Mouse (Mus musculus) cerebellum, adult 8-10 months (tissue): ENCODE data around the gene Cdk10.
"Not testable (repeated sequence)": the region's sequence is repeated elsewhere in the genome, so short reads cannot be mapped to it uniquely, and the experiment has no call there.

ENCODE experiments used
- DNase-seq: peaks from one replicate; pipeline ENCODE4 v3.0.0; 2022

Gene Cdk10

DNA sequence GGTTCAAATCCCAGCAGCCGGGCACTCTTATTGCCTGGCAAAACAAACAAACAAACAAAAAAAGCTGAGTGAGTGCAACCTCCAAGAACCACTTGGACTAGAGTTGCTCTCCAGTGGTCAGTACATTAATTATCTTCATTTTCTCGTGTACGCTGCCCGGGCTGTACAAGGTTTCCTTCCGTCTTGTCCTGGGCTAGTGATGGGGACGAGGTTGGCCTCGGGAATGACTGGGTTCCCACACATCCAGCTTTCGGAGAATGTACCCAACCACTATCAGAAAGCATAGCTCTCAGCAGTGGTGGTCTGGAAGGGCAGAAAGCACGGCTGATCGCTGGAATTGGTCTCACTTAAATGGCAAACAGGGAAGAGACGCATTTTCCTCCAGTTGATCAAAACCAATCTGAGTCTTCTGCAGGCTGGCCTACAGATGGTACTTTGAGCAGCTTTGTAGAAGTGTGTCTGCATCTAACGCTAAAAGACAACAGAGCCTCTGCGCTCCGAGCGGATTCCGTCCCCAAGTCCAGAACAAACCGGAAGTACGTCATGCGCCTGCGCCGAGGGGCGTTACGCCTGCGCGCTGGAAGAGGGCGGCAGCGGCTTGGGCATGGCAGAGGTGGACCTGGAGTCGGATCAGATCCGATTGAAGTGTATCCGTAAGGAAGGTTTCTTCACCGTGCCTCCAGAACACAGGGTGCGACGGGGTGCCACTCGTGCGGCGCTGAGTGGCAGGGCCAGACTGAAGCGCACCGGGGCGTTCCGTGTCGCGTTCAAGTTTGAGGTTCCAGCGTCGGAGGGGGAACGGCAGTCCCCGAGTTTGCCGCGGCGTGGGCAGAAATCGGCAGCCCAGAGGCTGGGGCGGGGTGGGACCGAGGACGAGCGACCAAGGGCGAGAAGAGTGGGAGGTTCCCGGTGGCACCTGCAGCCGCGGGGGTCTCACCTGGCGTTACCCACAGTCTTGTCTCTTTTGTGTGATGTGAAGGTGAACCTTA lies at the start of gene Cdk10:
Cdk10 (plus strand) TSS at position 565 of the 989 bp plus-strand sequence.
- peak; percentile 90 for DNase-seq

DNA sequence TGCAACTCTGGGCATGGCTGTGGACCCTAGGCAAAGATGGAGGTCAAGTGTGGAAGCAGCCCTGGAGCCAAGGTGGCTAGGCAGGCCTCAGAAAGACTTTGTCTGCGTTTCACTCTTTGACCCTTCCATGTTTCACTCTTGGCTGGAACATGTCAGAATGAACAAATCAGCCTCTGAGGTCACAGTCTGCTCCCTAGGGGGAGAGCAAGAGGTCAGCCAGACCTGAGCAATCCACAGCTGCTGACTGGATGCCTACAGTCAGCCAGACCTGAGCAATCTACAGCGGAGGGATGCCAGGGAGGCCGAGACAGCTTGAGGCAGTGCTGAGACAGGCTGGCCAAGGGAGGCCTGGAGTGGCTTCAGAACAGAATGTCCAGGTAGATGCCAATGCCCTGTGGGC lies 43.3 kb upstream of the Cdk10 start:
- no peak for DNase-seq

DNA sequence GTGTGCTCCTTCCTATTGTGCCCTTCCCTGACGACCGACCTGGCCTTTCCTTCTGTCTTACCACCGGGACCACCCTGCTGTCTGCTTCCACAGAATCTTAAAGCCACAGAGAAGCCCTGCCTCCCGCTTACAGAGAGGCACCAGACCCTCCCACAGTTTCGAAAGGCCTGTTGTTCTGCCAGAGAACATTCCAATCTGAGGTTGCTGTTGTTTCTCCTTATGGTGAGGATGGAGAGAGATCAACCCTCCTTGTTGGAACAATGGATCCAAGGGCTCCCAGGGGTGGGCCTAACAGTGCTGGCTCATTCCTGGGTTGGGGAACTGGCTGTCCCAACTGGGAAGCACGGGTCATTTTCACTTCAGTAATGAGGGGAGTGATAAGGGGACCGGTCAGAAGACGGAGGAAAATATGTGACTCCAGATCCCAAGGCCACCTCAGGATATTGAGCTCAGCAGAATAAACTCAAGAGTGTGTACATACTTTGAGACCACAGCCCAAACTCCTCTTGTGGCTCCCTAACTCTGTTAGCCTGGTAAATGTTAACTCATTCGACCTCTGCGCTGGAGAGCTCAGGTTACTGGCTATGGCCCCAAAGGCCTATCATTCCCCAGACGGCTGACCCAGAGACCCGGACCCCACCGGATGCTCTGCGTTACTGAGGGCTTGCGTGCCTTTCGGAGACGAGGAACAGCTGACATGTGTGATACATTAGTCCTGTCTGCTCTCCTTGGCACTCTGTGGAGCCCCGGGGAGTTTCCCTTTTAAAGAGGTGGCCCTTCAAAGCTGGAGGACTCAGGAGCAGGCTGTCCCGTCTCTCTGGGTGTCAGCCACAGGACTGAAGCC lies 38.9 kb upstream of the Cdk10 start, which contains the start of gene Dpep1:
Dpep1 (plus strand) TSS at position 677 of the 844 bp plus-strand sequence.
- DNase-seq = no peak

DNA sequence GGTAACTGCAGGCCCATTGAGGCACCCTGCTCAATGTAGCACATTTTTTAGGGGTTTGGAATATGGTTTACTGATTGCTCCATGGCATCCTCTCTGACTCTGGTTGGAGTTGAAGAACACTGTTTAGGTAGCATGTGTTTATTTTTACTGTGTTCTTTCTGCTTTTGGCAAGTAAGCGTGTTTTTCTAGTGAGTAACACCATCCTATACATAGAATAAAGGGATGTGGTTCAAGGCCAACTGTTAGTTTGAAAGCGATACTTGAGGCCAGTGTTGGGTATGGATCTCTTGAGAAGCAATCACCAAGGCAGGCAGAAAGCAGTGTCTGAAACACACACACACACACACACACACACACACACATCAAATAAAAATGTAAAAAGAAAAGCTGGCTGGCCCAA lies 36.6 kb upstream of the Cdk10 start:
- DNase-seq = no peak

DNA sequence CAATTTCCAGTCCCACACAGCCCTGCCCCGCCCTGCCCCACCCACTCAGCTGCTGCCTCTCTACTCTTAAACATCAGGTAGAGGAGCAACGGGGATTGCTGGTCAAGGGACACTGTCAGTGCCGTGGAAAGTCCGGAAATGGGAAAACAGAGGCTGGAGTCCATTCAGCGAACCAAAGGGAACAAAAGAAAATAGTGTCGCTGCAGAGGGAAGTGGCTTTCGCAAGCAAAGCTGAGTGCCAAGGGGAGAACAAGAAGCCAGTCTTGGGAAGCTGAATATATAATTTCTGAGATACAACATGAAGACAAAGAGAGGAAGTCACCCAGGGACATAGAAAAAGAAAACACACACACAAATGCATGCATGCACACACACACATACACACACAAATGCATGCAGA lies 35.8 kb upstream of the Cdk10 start:
- DNase-seq = no peak

DNA sequence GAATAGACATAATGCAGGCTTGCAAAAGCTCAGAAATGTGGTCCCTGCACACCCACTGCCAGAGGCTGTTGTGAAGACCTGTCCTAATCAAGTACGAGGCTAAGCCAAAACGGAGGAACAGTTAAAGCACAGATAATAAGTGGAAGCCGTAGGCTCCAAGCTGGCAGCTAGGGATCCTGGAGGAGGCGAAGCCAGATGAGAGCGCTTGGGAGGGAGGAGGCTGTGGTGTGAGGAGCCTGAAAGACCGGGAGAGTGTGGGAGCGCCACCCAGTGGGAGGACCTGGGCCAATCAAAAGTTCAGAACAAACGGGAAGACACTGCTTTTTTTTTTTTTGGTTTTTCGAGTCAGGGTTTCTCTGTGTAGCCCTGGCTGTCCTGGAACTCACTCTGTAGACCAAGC lies 34.0 kb upstream of the Cdk10 start:
- peak; percentile 37 for DNase-seq

DNA sequence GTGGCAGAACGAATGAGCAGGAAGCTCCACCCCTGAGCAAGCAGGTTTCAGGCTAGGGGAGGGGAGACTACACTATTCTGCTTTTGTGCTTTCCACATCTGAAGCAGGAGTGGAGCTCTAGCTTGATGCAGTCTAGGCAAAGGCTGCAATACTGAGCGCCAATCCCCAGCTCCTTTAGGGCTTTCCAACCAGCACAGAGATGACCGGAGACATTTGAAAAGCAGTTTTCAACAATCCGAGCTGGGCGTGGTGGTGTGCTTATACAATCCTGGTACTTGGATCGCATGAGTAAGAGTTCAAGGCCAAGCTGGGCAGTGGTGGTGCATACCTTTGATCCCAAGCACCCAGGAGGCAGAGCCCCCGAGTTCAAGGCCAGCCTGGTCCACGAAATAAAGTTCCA lies 32.7 kb upstream of the Cdk10 start:
- DNase-seq = no peak

DNA sequence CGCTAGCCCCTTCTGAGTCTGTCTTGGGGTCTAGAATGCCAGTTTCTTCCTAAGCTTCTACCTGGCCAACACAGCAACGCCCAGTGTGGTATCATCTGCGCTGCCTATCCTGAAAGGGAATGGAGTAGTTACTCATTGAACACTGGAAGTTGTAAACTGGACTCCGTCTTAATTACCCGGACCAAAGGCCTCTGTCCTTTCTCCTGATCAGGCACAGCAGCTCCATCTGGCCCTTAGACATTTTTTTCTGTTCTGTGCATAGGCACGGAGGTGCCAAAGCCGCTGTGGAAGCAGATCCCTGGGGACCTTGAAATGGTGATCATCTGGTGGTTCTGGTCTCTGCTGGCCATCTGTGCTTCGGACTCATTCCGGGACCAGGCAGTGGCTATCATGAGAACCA lies 30.9 kb upstream of the Cdk10 start:
- DNase-seq = no peak

DNA sequence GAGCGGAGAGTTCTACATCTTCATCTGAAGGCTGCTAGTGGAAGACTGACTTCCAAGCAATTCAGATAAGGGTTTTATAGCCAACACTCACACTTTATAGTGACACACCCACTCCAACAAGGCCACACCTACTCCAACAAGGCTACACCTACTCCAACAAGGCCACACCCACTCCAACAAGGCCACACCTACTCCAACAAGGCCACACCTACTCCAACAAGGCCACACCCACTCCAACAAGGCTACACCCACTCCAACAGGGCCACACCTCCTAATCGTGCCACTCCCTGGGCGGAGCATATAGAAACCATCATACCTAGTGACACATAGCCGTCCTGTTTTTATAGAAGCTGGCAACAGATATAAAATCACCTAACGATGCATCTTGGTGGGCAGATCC lies 27.6 kb upstream of the Cdk10 start:
- not testable (repeated sequence) for DNase-seq

DNA sequence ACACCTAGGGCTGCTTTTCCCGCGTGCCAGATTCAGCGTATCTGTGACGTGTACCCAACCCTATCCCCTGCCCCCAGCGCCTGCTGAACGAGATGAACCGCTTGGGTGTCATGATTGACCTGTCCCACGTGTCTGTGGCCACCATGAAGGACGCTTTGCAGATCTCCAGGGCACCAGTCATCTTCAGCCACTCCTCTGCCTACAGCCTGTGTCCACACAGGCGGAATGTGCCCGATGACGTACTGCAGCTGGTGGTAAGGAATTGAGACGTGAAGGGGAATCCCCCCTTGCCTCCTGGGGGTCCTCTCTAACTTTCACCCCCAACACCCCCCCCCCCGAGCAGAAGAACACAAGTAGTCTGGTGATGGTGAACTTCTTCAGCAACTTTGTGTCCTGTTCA lies 24.8 kb upstream of the Cdk10 start:
- no peak for DNase-seq

DNA sequence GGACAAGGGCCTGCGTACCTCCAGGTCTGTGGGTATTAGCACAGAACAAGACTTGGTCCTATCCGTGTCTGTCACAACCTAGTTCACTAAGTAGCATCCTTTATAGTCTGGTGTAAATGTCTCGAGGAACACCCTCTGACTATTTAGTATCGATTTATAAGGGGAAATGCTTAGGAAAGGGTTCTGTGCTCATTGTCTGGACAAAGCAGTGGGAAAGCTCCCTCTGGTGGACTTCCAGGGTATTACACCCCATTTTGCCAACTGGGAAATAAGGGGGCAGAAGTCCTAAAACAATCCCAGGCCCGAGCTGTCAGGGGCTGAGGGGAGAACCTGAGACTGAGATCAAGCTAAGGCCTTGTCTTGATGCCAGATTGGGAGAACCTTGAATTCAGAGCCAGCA lies 22.4 kb upstream of the Cdk10 start:
- DNase-seq = peak; percentile 68

DNA sequence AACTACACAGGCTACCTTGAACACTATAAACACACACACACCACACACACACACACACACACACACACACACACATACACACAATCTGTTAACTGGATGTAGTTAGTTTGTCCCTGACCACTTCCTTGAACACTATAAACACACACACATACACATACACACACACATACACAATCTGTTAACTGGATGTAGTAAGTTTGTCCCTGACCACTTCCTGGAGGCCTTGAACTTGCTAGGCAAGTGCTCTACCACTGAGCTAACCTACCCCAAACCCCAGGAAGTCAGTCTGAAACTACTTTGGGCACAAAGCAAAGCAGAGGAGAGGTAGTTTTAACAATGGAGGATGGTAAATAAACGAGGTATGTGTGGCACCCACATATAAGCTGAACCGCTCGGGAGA lies 21.1 kb upstream of the Cdk10 start:
- no peak for DNase-seq

DNA sequence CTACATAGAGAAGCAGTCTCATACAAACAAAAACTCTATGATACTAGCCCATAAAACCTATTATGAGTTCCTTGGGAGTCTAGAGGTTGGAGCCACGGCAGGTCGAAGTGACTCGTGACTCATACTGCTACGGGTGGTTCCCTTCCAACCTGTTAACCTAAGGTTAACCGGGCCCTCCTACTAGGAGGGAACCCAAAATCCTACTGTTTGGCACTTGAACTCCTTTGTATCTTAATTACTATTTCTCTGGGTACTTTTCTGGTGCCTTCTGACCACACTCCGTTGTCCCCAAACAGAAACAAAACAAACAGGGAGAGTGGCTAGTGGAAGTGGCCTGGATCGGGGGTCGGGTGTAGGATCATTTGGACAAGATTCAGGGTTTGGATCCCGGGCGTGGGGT lies 12.8 kb upstream of the Cdk10 start:
- DNase-seq = no peak

DNA sequence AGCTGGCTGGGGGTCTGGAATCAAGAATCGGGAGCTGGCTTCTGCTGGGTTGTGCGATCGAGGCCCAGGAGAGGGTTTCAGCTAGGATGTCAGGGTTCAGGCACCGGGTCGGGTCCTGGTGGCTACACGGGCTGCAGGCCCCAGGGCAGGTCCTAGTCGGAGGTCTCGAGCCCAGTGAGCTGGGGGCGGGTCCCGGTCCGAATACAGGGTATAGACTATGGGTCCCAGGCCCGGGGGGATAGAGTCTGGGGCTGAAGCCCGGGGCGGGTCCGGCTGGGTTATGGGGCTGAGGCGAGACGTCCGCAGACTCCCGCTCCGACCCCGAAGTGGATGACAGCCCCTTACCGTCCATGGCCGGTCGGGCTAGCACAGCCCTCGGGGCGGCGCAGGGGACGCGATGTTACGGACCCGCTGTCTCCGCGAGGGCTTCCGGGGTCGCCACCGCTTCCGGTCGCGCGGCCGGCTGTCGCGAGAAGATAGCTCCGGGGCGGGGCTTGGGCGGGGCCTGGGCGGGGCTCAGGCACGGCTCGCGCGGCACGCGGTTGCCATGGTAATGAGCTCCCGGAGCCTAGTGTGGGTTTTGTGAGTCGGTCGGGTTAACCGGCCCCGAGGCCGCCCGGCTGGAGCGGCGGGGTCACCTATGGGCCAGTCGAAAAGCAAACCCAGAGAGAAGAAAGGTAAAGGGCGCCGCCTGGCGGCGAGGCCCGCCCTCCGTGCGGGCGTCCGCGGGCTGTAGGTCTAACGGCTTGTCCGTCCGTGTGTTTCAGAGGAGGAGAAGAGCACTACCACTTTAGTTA lies 12.1 kb upstream of the Cdk10 start, which contains the start of the genes Chmp1a and Spata33:
Chmp1a (minus strand) TSS at position 443 of the 797 bp plus-strand sequence.
Spata33 (plus strand) TSS at position 512 of the 797 bp plus-strand sequence.
- peak; percentile 83 for DNase-seq

DNA sequence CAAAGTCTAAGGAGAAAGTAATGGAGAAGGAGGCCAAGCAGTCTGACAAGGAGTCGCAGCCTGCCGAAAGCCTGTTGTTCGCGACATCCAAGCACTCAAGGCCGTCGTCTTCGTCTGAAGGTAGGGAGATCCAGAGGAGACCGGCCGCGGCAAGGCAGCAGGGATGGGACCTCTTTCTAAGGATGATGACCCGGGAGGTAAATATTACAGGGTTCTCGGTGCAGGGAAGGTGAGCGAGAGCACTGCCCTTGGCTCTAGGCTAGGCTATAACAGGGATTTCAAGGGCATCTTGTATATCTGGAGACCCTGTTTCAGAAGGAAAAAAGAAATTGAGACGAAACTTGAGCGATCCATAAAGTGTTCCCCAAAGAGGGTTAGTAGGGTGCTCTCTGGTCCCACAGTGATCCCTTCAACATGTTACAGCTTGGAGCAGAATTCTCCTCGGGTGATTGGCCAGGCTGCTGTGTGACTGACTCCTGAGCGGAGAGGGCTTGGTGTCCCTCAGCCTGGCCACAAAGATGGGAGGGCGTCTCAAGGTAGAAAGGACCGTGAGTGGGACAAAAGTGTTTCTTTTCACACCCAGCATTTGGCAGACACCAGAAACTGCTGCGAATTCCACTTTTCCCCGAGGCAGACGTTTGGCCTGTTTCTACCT lies 11.4 kb upstream of the Cdk10 start:
- no peak for DNase-seq

DNA sequence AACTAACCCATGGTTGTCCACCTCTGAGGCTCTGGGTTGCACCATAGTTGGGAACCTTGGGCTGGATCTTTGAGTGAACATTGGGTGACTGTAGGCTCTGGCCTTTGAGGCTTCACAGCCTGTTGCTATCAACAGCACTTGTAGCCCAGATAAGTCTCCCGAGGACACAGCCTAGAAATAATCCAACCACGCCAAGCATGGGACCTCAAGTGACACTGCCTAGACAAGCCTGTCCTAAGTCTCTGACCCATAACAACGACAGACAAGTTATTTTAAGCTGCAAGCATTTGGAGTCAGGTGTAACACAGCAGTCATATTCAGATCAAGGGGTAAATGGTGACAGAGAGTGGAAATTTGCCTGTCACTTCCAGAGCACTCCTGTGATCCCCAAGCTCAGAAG lies 9.2 kb upstream of the Cdk10 start:
- DNase-seq = no peak

DNA sequence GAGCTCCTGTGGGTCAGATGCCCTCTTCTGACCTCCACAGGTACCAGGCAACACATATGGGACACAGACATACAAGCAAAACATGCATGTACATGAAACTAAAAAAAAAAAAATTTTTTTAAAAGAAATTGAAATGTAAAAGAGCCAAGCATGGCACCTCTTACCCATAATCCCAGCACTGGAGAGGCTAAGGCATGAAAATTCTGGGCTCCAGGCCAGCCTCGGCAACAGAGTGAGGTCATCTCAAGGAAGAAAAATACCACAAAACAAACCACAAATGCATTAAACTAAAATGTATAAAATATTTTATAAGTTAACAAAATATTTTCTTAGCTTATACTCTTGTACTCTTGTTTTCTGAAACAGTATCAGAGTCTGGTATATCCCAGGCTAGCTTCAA lies 3.7 kb upstream of the Cdk10 start:
- no peak for DNase-seq

DNA sequence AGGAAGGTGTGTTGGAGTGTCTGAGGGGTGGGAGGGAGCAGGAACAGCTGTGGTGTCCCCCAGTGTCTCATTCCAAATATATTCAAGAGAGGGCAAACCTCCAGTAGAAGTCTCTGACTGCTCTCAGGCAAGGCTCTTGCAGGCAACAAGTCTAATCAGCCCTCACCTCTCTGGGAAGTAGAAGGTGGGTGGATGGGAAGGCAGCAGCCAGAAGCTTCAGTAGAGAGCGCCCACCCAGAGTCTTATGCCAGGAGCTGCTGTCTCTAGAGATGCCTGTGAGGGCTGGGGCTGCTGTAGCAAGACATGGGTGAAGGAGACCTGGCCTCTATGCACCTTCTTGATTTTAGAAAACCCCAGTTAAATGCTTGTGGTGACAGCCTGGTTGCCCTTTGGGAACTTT lies 3.8 kb downstream of the Cdk10 start:
- no peak for DNase-seq

DNA sequence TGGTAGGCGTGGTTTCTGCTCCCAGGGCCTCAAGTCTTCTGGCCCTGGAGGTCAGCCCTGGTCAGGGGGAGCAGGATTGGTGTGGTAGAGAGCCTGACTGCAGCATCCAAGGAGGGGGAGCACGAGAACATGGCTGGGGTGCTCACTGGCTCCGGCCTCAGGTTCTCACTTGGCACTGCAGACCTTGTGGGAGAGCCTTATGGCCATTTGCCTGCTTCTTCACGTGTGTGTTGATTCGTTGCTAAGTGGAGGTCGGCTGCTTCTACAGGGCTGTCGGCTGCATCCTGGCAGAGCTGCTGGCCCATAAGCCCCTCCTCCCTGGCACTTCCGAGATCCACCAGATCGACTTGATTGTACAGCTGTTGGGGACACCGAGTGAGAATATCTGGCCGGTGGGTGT lies 5.7 kb downstream of the Cdk10 start:
- DNase-seq = not testable (repeated sequence)

DNA sequence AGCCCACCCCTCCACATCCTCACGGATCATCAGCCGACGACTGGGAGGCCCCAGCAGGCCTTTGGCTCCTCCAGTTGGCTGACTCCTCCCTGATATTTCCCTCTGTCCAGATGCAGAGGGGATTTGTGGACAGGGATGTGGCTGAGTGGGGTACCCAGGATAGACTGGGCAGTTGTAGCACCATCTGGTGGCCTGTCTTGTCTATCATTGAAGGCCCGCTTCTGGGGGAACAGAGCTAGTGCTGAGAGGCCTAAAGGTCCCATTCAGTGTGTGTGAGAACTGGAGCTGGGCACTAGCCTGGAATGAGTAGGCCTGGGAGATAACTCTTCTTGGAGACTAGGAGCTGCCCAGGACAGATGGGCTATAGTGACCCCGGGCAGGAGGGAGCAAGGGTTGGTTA lies 7.1 kb downstream of the Cdk10 start:
- DNase-seq = no peak

DNA sequence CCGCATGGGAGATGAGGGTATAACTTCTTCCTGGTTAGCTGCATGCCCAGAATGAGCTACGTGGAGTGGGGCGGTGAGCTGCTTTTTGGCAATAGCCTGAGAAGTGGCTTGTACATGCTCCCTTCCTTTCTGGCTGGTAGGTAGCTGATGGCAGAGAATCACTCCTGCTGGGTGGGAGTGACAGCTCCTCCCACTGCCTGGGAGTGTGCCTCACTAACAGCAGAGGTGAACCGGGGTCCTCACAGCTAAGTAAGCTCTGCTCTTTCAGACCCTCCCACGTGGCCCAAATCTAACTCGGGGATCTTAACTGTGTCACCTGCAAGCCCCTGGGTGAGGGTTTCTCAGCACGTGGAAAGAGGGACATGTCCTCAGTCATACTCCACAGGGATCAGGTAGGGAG lies 7.9 kb downstream of the Cdk10 start:
- no peak for DNase-seq

DNA sequence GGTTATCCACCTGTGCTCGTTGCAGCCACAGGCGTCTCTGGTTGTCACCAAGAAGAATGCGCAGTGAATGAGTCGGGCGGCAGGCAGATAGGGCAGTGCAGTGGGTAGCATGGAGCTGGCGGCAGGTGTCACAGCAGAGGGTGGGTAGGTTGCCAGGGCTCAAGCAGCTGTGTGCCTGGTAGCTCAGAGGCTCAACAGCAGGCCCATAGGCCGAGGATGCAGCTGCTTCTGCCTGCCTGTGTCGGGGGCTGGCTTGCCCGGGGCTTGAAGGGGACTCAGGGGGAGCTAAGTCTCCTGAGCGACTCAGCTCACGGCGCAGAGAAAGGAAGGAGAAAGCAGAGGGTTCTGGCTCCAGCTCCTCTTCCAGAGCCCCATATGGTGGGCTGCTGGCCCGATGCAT lies 8.7 kb downstream of the Cdk10 start:
- DNase-seq = no peak
